Comparison of ENCODE assay signal across 10 mouse cellular contexts in genomic region chr9:21090537-21090936, GRCm38 (mm10). TPM values are rescaled to one million over a fixed set of nuclear protein-coding genes. Genes with fewer than 3 reads are reported as not detected.
DNase-seq lines count a peak whose midpoint lies in the region; ATAC-seq and TF ChIP-seq lines count a peak whose summit lies in the region.
"Had no signal": no experiment of that assay in that cellular context is flagged by ENCODE, and none has a peak within 500 bp of the region (broad histone marks: within the 10 kb centered on the region; RNA-seq: fewer than 3 reads in every experiment).

No protein-coding gene starts in this region.

- H3K27ac ChIP-seq in left cerebral cortex, adult 2 months, result no peak overlapping the region
- no peak overlapping the region for H3K27ac ChIP-seq in embryonic facial prominence, embryonic 15.5 days (replicated peaks)
- H3K27ac ChIP-seq in intestine, postnatal 0 days (ENCODE audit: low read depth, low read length), result peak overlapping the region; percentile 11; the same call in 1 of the 2 replicates
- no peak overlapping the region for H3K27ac ChIP-seq in neural tube, embryonic 14.5 days (ENCODE audit: low read depth, low read length)

- H3K36me3 ChIP-seq in embryonic facial prominence, embryonic 15.5 days, result peaks cover 48% of the 10 kb centered on the region
- H3K36me3 ChIP-seq in intestine, postnatal 0 days (ENCODE audit: control insufficient read depth, insufficient read depth), result peaks cover 40% of the 10 kb centered on the region
- H3K36me3 ChIP-seq in neural tube, embryonic 14.5 days (ENCODE audit: control insufficient read depth, insufficient read depth, low read length), result peaks cover 29% of the 10 kb centered on the region

- peaks cover 17% of the 10 kb centered on the region for H3K4me1 ChIP-seq in embryonic facial prominence, embryonic 15.5 days
- H3K4me1 ChIP-seq in intestine, postnatal 0 days (replicated peaks; ENCODE audit: control insufficient read depth, insufficient read depth, low read length), result no peaks in the 10 kb centered on the region
- peaks cover 15% of the 10 kb centered on the region for H3K4me1 ChIP-seq in neural tube, embryonic 14.5 days (ENCODE audit: control insufficient read depth, insufficient read depth, low read length)

- no peak for ATAC-seq in embryonic facial prominence, embryonic 15.5 days (ENCODE audit: insufficient number of reproducible peaks, low FRiP score, low TSS enrichment, low read depth)
- no peak for ATAC-seq in intestine, postnatal 0 days
- ATAC-seq in neural tube, embryonic 14.5 days (ENCODE audit: low read depth), result no peak
- no peak for ATAC-seq in CD4-positive, CD25-positive, alpha-beta regulatory T cell, adult 4 months

- peak overlapping the region; percentile 79 for H3K4me2 ChIP-seq in embryonic facial prominence, embryonic 15.5 days (replicated peaks)
- H3K4me2 ChIP-seq in intestine, postnatal 0 days (replicated peaks; ENCODE audit: low read depth), result peak overlapping the region; percentile 75
- H3K4me2 ChIP-seq in neural tube, embryonic 14.5 days (ENCODE audit: low read depth, low read length), result peak overlapping the region; percentile 85

- no peaks in the 10 kb centered on the region for H3K9me3 ChIP-seq in embryonic facial prominence, embryonic 15.5 days (replicated peaks)
- H3K9me3 ChIP-seq in intestine, postnatal 0 days (ENCODE audit: control insufficient read depth), result no peaks in the 10 kb centered on the region
- H3K9me3 ChIP-seq in neural tube, embryonic 14.5 days (ENCODE audit: control insufficient read depth, low read length), result no peaks in the 10 kb centered on the region

- no peaks in the 10 kb centered on the region for H3K27me3 ChIP-seq in embryonic facial prominence, embryonic 15.5 days
- H3K27me3 ChIP-seq in intestine, postnatal 0 days (replicated peaks; ENCODE audit: control insufficient read depth, insufficient read depth, low read length), result no peaks in the 10 kb centered on the region
- H3K27me3 ChIP-seq in neural tube, embryonic 14.5 days (ENCODE audit: control insufficient read depth, insufficient read depth, low read length), result no peaks in the 10 kb centered on the region

- intact Hi-C loops in left cerebral cortex, adult 2 months (cut with DNase I), result loop anchor here (5.0 kb wide), 1 partner anchor 58 kb away; the partner anchor contains the start of gene Icam5
- intact Hi-C loops in left cerebral cortex, postnatal 4 days (cut with DNase I), result no loop called here

- peak overlapping the region; percentile 21; the same call in 1 of the 2 replicates for H3K9ac ChIP-seq in embryonic facial prominence, embryonic 15.5 days
- no peak overlapping the region for H3K9ac ChIP-seq in intestine, postnatal 0 days (ENCODE audit: low read depth, low read length)
- H3K9ac ChIP-seq in neural tube, embryonic 14.5 days (replicated peaks; ENCODE audit: low read depth, low read length), result peak overlapping the region; percentile 74

- peak overlapping the region; percentile 84 for H3K4me3 ChIP-seq in left cerebral cortex, adult 2 months
- peak overlapping the region; percentile 81 for H3K4me3 ChIP-seq in embryonic facial prominence, embryonic 15.5 days (replicated peaks)
- H3K4me3 ChIP-seq in intestine, postnatal 0 days (ENCODE audit: low read depth, low read length), result peak overlapping the region; percentile 61
- peak overlapping the region; percentile 68 for H3K4me3 ChIP-seq in neural tube, embryonic 14.5 days (ENCODE audit: low read depth, low read length)

- TF ChIP-seq CTCF in left cerebral cortex, adult 2 months (IDR thresholded peaks at IDR 0.05), result no peak
- no peak for TF ChIP-seq CTCF in intestine, postnatal 0 days (IDR thresholded peaks at IDR 0.05; ENCODE audit: low read depth)

- 90% methylated on average over 1 of the region's 1 CpGs for WGBS in embryonic facial prominence, embryonic 15.5 days
- WGBS in intestine, postnatal 0 days, result 65% methylated on average over 1 of the region's 1 CpGs
- 91% methylated on average over 1 of the region's 1 CpGs for WGBS in neural tube, embryonic 14.5 days

- no peak for DNase-seq in left cerebral cortex, adult 2 months (ENCODE audit: extremely low spot score in 1 of 2, low spot score in 2 of 2)
- DNase-seq in left cerebral cortex, postnatal 4 days, result no peak
- DNase-seq in T-cell, adult 2 months (ENCODE audit: low spot score), result no peak
- no peak for DNase-seq in urinary bladder, postnatal 25 days (ENCODE audit: low spot score)
- DNase-seq: adrenal gland, postnatal 36 days had no signal

RNA-seq across cellular contexts. Expression of gene Gm38431, which starts 1.3 kb away (rescaled TPM):
- total RNA-seq in left cerebral cortex, adult 2 months (2021), result 1 to 10 TPM; 2.2 to 4.2 TPM
- total RNA-seq in left cerebral cortex, postnatal 4 days (2021), result 1 to 10 TPM; 3.3 to 4.1 TPM
- polyA plus RNA-seq in embryonic facial prominence, embryonic 15.5 days (2015; fragmentation: Nextera tagmentation; extraction: Ambion mirVana), result 1.6 and 2.9 TPM in 2 replicates
- 0.22 and 0.42 TPM in 2 replicates for polyA plus RNA-seq in intestine, postnatal 0 days (2015; fragmentation: Nextera tagmentation; extraction: Ambion mirVana)
- 0.88 and 1.5 TPM in 2 replicates for polyA plus RNA-seq in neural tube, embryonic 14.5 days (2014; fragmentation: Nextera tagmentation; extraction: Ambion mirVana)
- polyA plus RNA-seq in CD4-positive, CD25-positive, alpha-beta regulatory T cell, adult 4 months (2017; shearing (Covaris generic)), result 1 to 10 TPM in 1 of 2 experiments, under 1 TPM in 1; 0.20 to 2.9 TPM

RNA-seq across cellular contexts. Expression of gene Raver1, which starts 1.3 kb away (rescaled TPM):
- 10 to 100 TPM; 28.0 to 29.0 TPM for total RNA-seq in left cerebral cortex, adult 2 months (2021)
- total RNA-seq in left cerebral cortex, postnatal 4 days (2021), result 10 to 100 TPM; 36.8 to 37.9 TPM
- 55.4 and 65.8 TPM in 2 replicates for polyA plus RNA-seq in embryonic facial prominence, embryonic 15.5 days (2015; fragmentation: Nextera tagmentation; extraction: Ambion mirVana)
- polyA plus RNA-seq in intestine, postnatal 0 days (2015; fragmentation: Nextera tagmentation; extraction: Ambion mirVana), result 22.5 and 26.2 TPM in 2 replicates
- polyA plus RNA-seq in neural tube, embryonic 14.5 days (2014; fragmentation: Nextera tagmentation; extraction: Ambion mirVana), result 29.4 and 35.2 TPM in 2 replicates
- 10 to 100 TPM; 18.5 to 21.1 TPM for polyA plus RNA-seq in CD4-positive, CD25-positive, alpha-beta regulatory T cell, adult 4 months (2017; shearing (Covaris generic))

RNA-seq across cellular contexts. Expression of gene Fdx1l, which starts 17.1 kb away (rescaled TPM):
- 10 to 100 TPM; 62.4 to 64.3 TPM for total RNA-seq in left cerebral cortex, adult 2 months (2021)
- 10 to 100 TPM; 36.6 to 38.2 TPM for total RNA-seq in left cerebral cortex, postnatal 4 days (2021)
- 61.0 and 65.4 TPM in 2 replicates for polyA plus RNA-seq in embryonic facial prominence, embryonic 15.5 days (2015; fragmentation: Nextera tagmentation; extraction: Ambion mirVana)
- 42.7 and 46.3 TPM in 2 replicates for polyA plus RNA-seq in intestine, postnatal 0 days (2015; fragmentation: Nextera tagmentation; extraction: Ambion mirVana)
- 62.7 and 73.5 TPM in 2 replicates for polyA plus RNA-seq in neural tube, embryonic 14.5 days (2014; fragmentation: Nextera tagmentation; extraction: Ambion mirVana)
- 10 to 100 TPM; 13.9 to 16.5 TPM for polyA plus RNA-seq in CD4-positive, CD25-positive, alpha-beta regulatory T cell, adult 4 months (2017; shearing (Covaris generic))

RNA-seq across cellular contexts. Expression of gene Gm49373, which starts 17.6 kb away (rescaled TPM):
- total RNA-seq in left cerebral cortex, adult 2 months (2021), result 1 to 10 TPM; 1.7 to 3.2 TPM
- total RNA-seq in left cerebral cortex, postnatal 4 days (2021), result 1 to 10 TPM; 1.9 TPM
- polyA plus RNA-seq in embryonic facial prominence, embryonic 15.5 days (2015; fragmentation: Nextera tagmentation; extraction: Ambion mirVana), result 0.72 and 1.0 TPM in 2 replicates
- polyA plus RNA-seq in intestine, postnatal 0 days (2015; fragmentation: Nextera tagmentation; extraction: Ambion mirVana), result 0.09 and 0.13 TPM in 2 replicates
- polyA plus RNA-seq in neural tube, embryonic 14.5 days (2014; fragmentation: Nextera tagmentation; extraction: Ambion mirVana), result 1.7 and 1.8 TPM in 2 replicates
- under 1 TPM in 1 of 2 experiments, not detected in 1; 0.75 TPM for polyA plus RNA-seq in CD4-positive, CD25-positive, alpha-beta regulatory T cell, adult 4 months (2017; shearing (Covaris generic))

RNA-seq across cellular contexts. Expression of gene Zglp1, which starts 23.6 kb away (rescaled TPM):
- total RNA-seq in left cerebral cortex, adult 2 months (2021), result 1 to 10 TPM in 1 of 2 experiments, not detected in 1; 1.3 TPM
- total RNA-seq in left cerebral cortex, postnatal 4 days (2021), result not detected
- polyA plus RNA-seq in embryonic facial prominence, embryonic 15.5 days (2015; fragmentation: Nextera tagmentation; extraction: Ambion mirVana), result 0.39 and 1.5 TPM in 2 replicates
- not detected in 2 replicates for polyA plus RNA-seq in intestine, postnatal 0 days (2015; fragmentation: Nextera tagmentation; extraction: Ambion mirVana)
- 1.2 and 2.7 TPM in 2 replicates for polyA plus RNA-seq in neural tube, embryonic 14.5 days (2014; fragmentation: Nextera tagmentation; extraction: Ambion mirVana)
- 1 to 10 TPM in 1 of 2 experiments, not detected in 1; 1.4 TPM for polyA plus RNA-seq in CD4-positive, CD25-positive, alpha-beta regulatory T cell, adult 4 months (2017; shearing (Covaris generic))
- total RNA-seq: adrenal gland, postnatal 36 days; layer of hippocampus, adult 18-20 months had no signal
